Mouse (Mus musculus) kidney, adult 18-20 months (tissue): ENCODE data around the gene Zmym3.
"Not testable (repeated sequence)": the region's sequence is repeated elsewhere in the genome, so short reads cannot be mapped to it uniquely, and the experiment has no call there.

Source experiments
- DNase-seq: peaks from one replicate; pipeline ENCODE4 v3.0.0; 2021

Gene Zmym3

DNA sequence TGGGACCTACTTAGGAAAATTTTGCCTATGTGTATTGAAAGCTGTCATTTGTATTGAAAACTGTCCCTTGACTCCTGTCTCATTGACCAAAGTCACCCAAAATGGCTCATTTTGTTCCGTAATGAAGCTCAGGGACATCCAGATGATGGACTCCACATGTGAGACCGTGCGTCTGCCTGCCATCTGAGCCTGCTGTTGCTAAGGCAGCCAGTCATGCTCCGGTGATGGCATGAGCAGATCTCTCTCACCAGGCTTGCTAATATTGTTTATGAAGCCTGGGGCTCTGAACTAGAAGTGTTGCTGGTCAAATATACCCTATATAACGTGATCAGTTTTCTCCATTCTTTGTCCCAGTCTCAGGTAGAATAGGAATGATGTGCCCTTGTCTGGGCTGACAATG lies 47.7 kb downstream of the Zmym3 start:
- DNase-seq, result no peak

DNA sequence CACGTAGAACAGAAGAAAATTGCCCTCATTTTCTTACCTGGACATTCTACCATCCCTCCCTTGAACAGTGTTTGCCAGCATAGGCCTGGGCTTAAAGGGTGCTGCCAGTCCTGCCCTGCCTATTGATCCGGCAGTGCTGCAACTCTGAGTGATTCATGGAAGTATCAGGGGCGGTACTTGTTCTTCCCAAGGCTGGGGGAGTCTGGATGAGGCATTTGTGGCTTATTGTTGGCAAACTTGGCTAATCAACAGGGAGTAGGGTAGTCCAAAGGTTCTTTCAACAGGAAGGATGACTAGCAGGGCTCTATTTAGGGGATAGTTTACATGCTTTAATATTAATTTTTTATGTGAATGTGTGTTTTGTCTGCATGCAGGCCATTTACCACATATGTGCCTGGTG lies 50.1 kb downstream of the Zmym3 start:
- DNase-seq, result no peak

DNA sequence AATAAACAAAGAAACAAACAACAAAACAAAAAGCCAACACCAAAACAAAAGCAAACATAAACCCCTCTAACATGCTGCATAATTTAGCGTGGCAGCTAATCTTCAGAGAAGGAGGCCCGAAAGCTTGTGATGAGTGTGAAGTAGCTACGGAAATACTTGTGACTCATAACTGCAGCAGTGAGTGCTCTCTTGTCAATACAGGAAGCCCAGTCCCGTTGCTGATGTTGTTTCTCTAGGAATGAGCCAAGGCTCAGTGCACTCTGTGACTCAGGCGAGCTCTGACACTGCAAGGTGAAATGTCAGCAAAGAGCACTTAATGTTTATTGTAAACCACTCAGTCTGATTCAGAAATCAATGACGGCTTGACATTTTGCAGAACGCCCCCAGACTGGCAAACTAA lies 51.6 kb downstream of the Zmym3 start:
- no peak for DNase-seq

DNA sequence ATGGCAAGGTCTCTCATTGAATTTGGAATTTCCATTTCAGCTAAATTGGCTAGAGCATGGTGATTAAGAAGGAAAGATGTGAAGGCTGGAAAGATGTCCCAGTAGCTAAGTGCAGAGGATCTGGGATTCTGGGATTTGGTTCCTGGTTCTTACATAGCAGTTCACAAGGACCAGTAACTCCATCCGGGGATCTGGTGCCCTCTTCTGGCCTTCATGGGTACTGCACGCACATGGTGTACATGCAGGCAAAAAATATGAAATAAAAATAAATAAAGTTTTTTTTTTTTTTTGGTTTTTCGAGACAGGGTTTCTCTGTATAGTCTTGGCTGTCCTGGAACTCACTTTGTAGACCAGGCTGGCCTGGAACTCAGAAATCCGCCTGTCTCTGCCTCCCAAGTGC lies 61.7 kb downstream of the Zmym3 start:
- not testable (repeated sequence) for DNase-seq
